Comparison of ENCODE assay signal across 20 mouse cellular contexts in the genomic region with DNA sequence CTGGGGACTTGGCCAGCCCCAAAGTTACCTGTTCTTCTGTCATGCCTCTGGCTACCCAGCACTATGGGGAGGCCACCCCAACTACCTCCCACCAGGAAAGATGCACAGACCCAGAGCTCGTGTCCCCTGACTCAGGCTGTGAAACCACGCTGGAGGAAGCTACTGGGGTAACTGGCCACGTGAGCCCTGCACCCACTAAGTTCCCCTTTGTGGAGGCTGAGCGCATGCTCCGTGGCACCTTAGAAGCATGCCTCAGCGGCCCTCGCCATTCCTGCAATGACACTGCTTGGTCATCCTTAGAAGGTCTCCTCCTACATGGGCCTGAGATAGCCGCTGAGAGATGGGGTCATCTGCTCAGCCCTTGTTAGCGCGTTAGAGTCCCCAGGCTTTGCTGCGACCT. TPM values are rescaled to one million over a fixed set of nuclear protein-coding genes. Genes with fewer than 3 reads are reported as not detected.
DNase-seq lines count a peak whose midpoint lies in the region; ATAC-seq lines count a peak whose summit lies in the region.
"Had no signal": no experiment of that assay in that cellular context is flagged by ENCODE, and none has a peak within 500 bp of the region (broad histone marks: within the 10 kb centered on the region; RNA-seq: fewer than 3 reads in every experiment).

No protein-coding gene starts in this region.

- no peaks in the 10 kb centered on the region for H3K9me3 ChIP-seq in heart, embryonic 11.5 days (replicated peaks; ENCODE audit: control insufficient read depth, low read length)
- no peaks in the 10 kb centered on the region for H3K9me3 ChIP-seq in liver, embryonic 15.5 days (replicated peaks)
- no peaks in the 10 kb centered on the region for H3K9me3 ChIP-seq in liver, embryonic 12.5 days (replicated peaks)
- H3K9me3 ChIP-seq: hindbrain, embryonic 12.5 days; neural tube, embryonic 12.5 days had no signal

- DNase-seq in heart, adult 11 months, result peak; percentile 94
- no peak for DNase-seq in layer of hippocampus, postnatal 14 days (ENCODE audit: low spot score in 2 of 2)
- no peak for DNase-seq in thymus, postnatal 0 days (ENCODE audit: low spot score)
- DNase-seq: B cell, adult 2 months; cerebellum, adult 2 months; gastrocnemius, adult 2 months; kidney, adult 18-20 months; kidney, postnatal 10 days; lung, postnatal 10 days; right cerebral cortex, adult 18-20 months; thymus, postnatal 4 days had no signal

- no peak overlapping the region for H3K9ac ChIP-seq in heart, embryonic 11.5 days (ENCODE audit: low read depth, low read length)
- no peak overlapping the region for H3K9ac ChIP-seq in liver, embryonic 15.5 days
- no peak overlapping the region for H3K9ac ChIP-seq in liver, embryonic 12.5 days
- H3K9ac ChIP-seq: hindbrain, embryonic 12.5 days; neural tube, embryonic 12.5 days had no signal

- H3K36me3 ChIP-seq in heart, embryonic 11.5 days (ENCODE audit: control insufficient read depth, insufficient read depth, low read length), result no peaks in the 10 kb centered on the region; the same call in 1 of the 2 replicates
- no peaks in the 10 kb centered on the region for H3K36me3 ChIP-seq in liver, embryonic 15.5 days (replicated peaks)
- peaks cover 2% of the 10 kb centered on the region; the same call in 1 of the 2 replicates for H3K36me3 ChIP-seq in liver, embryonic 12.5 days

- no peak overlapping the region for H3K4me2 ChIP-seq in heart, embryonic 11.5 days
- H3K4me2 ChIP-seq in liver, embryonic 15.5 days, result no peak overlapping the region
- no peak overlapping the region for H3K4me2 ChIP-seq in liver, embryonic 12.5 days
- H3K4me2 ChIP-seq: hindbrain, embryonic 12.5 days; midbrain, embryonic 11.5 days; neural tube, embryonic 12.5 days had no signal

- H3K4me3 ChIP-seq in heart, embryonic 11.5 days (ENCODE audit: low read depth, low read length), result no peak overlapping the region
- no peak overlapping the region for H3K4me3 ChIP-seq in liver, embryonic 15.5 days (replicated peaks)
- H3K4me3 ChIP-seq in liver, embryonic 12.5 days, result no peak overlapping the region
- H3K4me3 ChIP-seq: gastrocnemius, adult 2 months; hindbrain, embryonic 12.5 days; left cerebral cortex, adult 2 months; neural tube, embryonic 12.5 days had no signal

- ATAC-seq in heart, embryonic 11.5 days (replicated peaks; ENCODE audit: insufficient number of reproducible peaks, low FRiP score, low TSS enrichment), result no peak
- ATAC-seq in liver, embryonic 15.5 days (ENCODE audit: insufficient read depth), result peak; percentile 12; the same call in 1 of the 2 replicates
- no peak for ATAC-seq in liver, embryonic 12.5 days
- peak; percentile 83 for ATAC-seq in common myeloid progenitor, adult 5-6 weeks (replicated peaks; ENCODE audit: low read depth, poor library complexity, severe bottlenecking)
- ATAC-seq in monocyte, adult 5-6 weeks (replicated peaks; ENCODE audit: insufficient number of reproducible peaks, low FRiP score, low TSS enrichment, poor library complexity, severe bottlenecking), result peak; percentile 78

- H3K4me1 ChIP-seq in heart, embryonic 11.5 days (ENCODE audit: control insufficient read depth, insufficient read depth, low read length), result no peaks in the 10 kb centered on the region
- H3K4me1 ChIP-seq in liver, embryonic 15.5 days (replicated peaks), result no peaks in the 10 kb centered on the region
- no peaks in the 10 kb centered on the region for H3K4me1 ChIP-seq in liver, embryonic 12.5 days
- H3K4me1 ChIP-seq: neural tube, embryonic 12.5 days had no signal

- H3K27me3 ChIP-seq in heart, embryonic 11.5 days (ENCODE audit: control insufficient read depth, insufficient read depth, low read length), result no peaks in the 10 kb centered on the region
- H3K27me3 ChIP-seq in liver, embryonic 15.5 days, result no peaks in the 10 kb centered on the region
- peaks cover 5% of the 10 kb centered on the region; the same call in 1 of the 2 replicates for H3K27me3 ChIP-seq in liver, embryonic 12.5 days (replicated peaks)
- H3K27me3 ChIP-seq: hindbrain, embryonic 12.5 days; neural tube, embryonic 12.5 days had no signal

- H3K27ac ChIP-seq in heart, embryonic 11.5 days (ENCODE audit: low read depth, low read length), result no peak overlapping the region
- no peak overlapping the region for H3K27ac ChIP-seq in liver, embryonic 15.5 days (replicated peaks)
- no peak overlapping the region for H3K27ac ChIP-seq in liver, embryonic 12.5 days
- H3K27ac ChIP-seq: gastrocnemius, adult 2 months; hindbrain, embryonic 12.5 days; left cerebral cortex, adult 2 months; neural tube, embryonic 12.5 days had no signal

- 83% methylated on average over 11 of the region's 11 CpGs for WGBS in heart, embryonic 11.5 days (ENCODE audit: insufficient replicate concordance)
- WGBS in liver, embryonic 15.5 days (ENCODE audit: insufficient replicate concordance), result 45% methylated on average over 11 of the region's 11 CpGs
- 52% methylated on average over 11 of the region's 11 CpGs for WGBS in liver, embryonic 12.5 days (ENCODE audit: insufficient replicate concordance)

RNA-seq across cellular contexts. Expression of gene Aar2, which starts 24.4 kb away (rescaled TPM):
- polyA plus RNA-seq in heart, embryonic 11.5 days (2014; fragmentation: Nextera tagmentation; extraction: Ambion mirVana), result 26.5 and 27.0 TPM in 2 replicates
- 12.2 and 12.3 TPM in 2 replicates for polyA plus RNA-seq in liver, embryonic 15.5 days (2015; fragmentation: Nextera tagmentation; extraction: Ambion mirVana)
- 20.9 and 22.6 TPM in 2 replicates for polyA plus RNA-seq in liver, embryonic 12.5 days (2016; fragmentation: Nextera tagmentation; extraction: Ambion mirVana)
- total RNA-seq in common myeloid progenitor, adult 5-6 weeks (2017), result 10.6 and 24.3 TPM in 2 replicates
- 7.2 to 15.5 TPM (median 14.9 TPM) in 3 replicates for total RNA-seq in monocyte, adult 5-6 weeks (2017)
- total RNA-seq in layer of hippocampus, postnatal 14 days (2021), result 10 to 100 TPM; 31.7 to 32.8 TPM
- polyA plus RNA-seq in thymus, postnatal 0 days (2015; fragmentation: Nextera tagmentation; extraction: Ambion mirVana), result 27.5 and 29.2 TPM in 2 replicates

Comparison
In these comparisons a context has a peak if more than half of its experiments do, and no peak if none do; other contexts are left out.
1. ATAC-seq: peak in liver, embryonic 15.5 days (single experiment), common myeloid progenitor, adult 5-6 weeks (single experiment) and monocyte, adult 5-6 weeks (single experiment); none in heart, embryonic 11.5 days (single experiment) and liver, embryonic 12.5 days (single experiment).